Mouse (Mus musculus): Measurements from ENCODE around the gene Lbh. TPM values are rescaled to one million over a fixed set of nuclear protein-coding genes. Genes with fewer than 3 reads are reported as not detected.

The Lbh gene
- polyA plus RNA-seq, 1 experiment from 2014 or later: 5.3 TPM

Other genes starting within 250 kb of the Lbh start
- 86.1 and 90.3 TPM in 2 replicates for gene Ypel5, start 81.9 kb upstream of the Lbh start, polyA plus RNA-seq (2015; fragmentation: Nextera tagmentation; extraction: Ambion mirVana)
- 5.6 and 7.5 TPM in 2 replicates for gene Lclat1, start 189.7 kb downstream of the Lbh start, polyA plus RNA-seq (2015; fragmentation: Nextera tagmentation; extraction: Ambion mirVana)